Comparison of ENCODE assay signal across 28 mouse cellular contexts in the genomic region with DNA sequence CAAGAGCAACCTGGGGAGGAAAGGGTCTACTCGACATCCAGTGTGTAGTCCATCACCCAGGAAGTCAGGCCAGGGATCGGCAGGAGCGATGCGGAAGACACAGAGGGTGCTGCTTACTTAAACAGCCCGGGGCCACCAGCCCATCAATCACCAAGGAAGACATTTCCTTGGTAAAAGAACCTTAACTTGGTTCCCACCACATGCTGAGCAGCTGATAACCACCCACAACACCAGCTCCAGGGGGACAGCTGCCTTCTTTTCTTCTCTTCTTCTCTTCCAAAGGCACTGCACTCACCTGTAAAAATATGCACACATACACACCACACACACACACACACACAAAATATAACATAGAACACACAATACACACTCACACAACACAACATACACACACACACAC. TPM values are rescaled to one million over a fixed set of nuclear protein-coding genes. Genes with fewer than 3 reads are reported as not detected.
DNase-seq lines count a peak whose midpoint lies in the region; ATAC-seq lines count a peak whose summit lies in the region.
"Had no signal": no experiment of that assay in that cellular context is flagged by ENCODE, and none has a peak within 500 bp of the region (broad histone marks: within the 10 kb centered on the region; RNA-seq: fewer than 3 reads in every experiment).

No protein-coding gene starts in this region.

- H3K4me1 ChIP-seq in hindbrain, embryonic 11.5 days (replicated peaks; ENCODE audit: control insufficient read depth, insufficient read depth, low read length), result no peaks in the 10 kb centered on the region
- H3K4me1 ChIP-seq in hindbrain, embryonic 12.5 days, result peaks cover 13% of the 10 kb centered on the region
- H3K4me1 ChIP-seq: heart, embryonic 15.5 days; intestine, embryonic 15.5 days had no signal

- no peak overlapping the region for H3K4me3 ChIP-seq in hindbrain, embryonic 11.5 days (ENCODE audit: low read depth, low read length)
- no peak overlapping the region for H3K4me3 ChIP-seq in hindbrain, embryonic 12.5 days
- H3K4me3 ChIP-seq: forebrain, embryonic 10.5 days; heart, embryonic 12.5 days; heart, embryonic 15.5 days; hindbrain, embryonic 13.5 days; intestine, embryonic 15.5 days had no signal

- no peak overlapping the region for H3K4me2 ChIP-seq in hindbrain, embryonic 11.5 days (replicated peaks; ENCODE audit: low read depth, low read length)
- H3K4me2 ChIP-seq in hindbrain, embryonic 12.5 days (replicated peaks), result no peak overlapping the region
- H3K4me2 ChIP-seq: heart, embryonic 12.5 days; heart, embryonic 15.5 days; hindbrain, embryonic 13.5 days; intestine, embryonic 15.5 days had no signal

- H3K36me3 ChIP-seq in hindbrain, embryonic 11.5 days (ENCODE audit: control insufficient read depth, insufficient read depth, low read length), result no peaks in the 10 kb centered on the region
- no peaks in the 10 kb centered on the region for H3K36me3 ChIP-seq in hindbrain, embryonic 12.5 days
- H3K36me3 ChIP-seq: forebrain, embryonic 10.5 days; heart, embryonic 12.5 days; heart, embryonic 15.5 days; hindbrain, embryonic 13.5 days; intestine, embryonic 15.5 days had no signal

- no peak overlapping the region for H3K9ac ChIP-seq in hindbrain, embryonic 11.5 days (ENCODE audit: low read depth, low read length)
- no peak overlapping the region for H3K9ac ChIP-seq in hindbrain, embryonic 12.5 days
- H3K9ac ChIP-seq: forebrain, postnatal 0 days; heart, embryonic 12.5 days; heart, embryonic 15.5 days; hindbrain, embryonic 13.5 days; intestine, embryonic 15.5 days had no signal

- WGBS in hindbrain, embryonic 11.5 days, result 28% methylated on average over 5 of the region's 5 CpGs
- 41% methylated on average over 5 of the region's 5 CpGs for WGBS in hindbrain, embryonic 12.5 days

- H3K27ac ChIP-seq in hindbrain, embryonic 11.5 days (ENCODE audit: low read depth, low read length), result no peak overlapping the region
- H3K27ac ChIP-seq in hindbrain, embryonic 12.5 days, result no peak overlapping the region
- H3K27ac ChIP-seq: forebrain, embryonic 10.5 days; heart, embryonic 15.5 days; hindbrain, embryonic 13.5 days; intestine, embryonic 15.5 days had no signal

- no peak for ATAC-seq in hindbrain, embryonic 11.5 days (ENCODE audit: low FRiP score)
- ATAC-seq in hindbrain, embryonic 12.5 days (ENCODE audit: low FRiP score), result no peak
- peak; percentile 66; the same call in 1 of the 2 replicates for ATAC-seq in common myeloid progenitor, adult 5-6 weeks (replicated peaks; ENCODE audit: low read depth, poor library complexity, severe bottlenecking)
- ATAC-seq: activated CD4-positive, CD25-positive, alpha-beta regulatory T cell, adult 4 months; CD4-positive, CD25-positive, alpha-beta regulatory T cell, adult 4 months; forebrain, embryonic 14.5 days; forebrain, postnatal 0 days; hindbrain, embryonic 16.5 days; intestine, embryonic 15.5 days had no signal

- DNase-seq in hindbrain, embryonic 11.5 days (ENCODE audit: low spot score), result peak; percentile 15
- DNase-seq in 3T3-L1 (ENCODE audit: low read depth, low spot score), result peak; percentile 13
- DNase-seq in mesoderm, embryonic 11.5 days (ENCODE audit: low read depth, low spot score), result peak; percentile 14
- no peak for DNase-seq in gastrocnemius, postnatal 25 days
- DNase-seq in gastrocnemius, adult 18-20 months (ENCODE audit: low spot score), result no peak
- DNase-seq: adrenal gland, adult 8-10 months; adrenal gland, postnatal 25 days; cerebellum, adult 11-12 months; cerebellum, adult 8-10 months; cerebellum, postnatal 10 days; cerebellum, postnatal 36 days; forebrain, postnatal 0 days; gastrocnemius, postnatal 10 days; heart, adult 18-20 months; heart, postnatal 10 days; heart, postnatal 4 days had no signal

- no peaks in the 10 kb centered on the region for H3K9me3 ChIP-seq in hindbrain, embryonic 11.5 days (ENCODE audit: control insufficient read depth, low read length)
- H3K9me3 ChIP-seq in hindbrain, embryonic 12.5 days (replicated peaks), result no peaks in the 10 kb centered on the region
- H3K9me3 ChIP-seq: forebrain, embryonic 10.5 days; heart, embryonic 12.5 days; heart, embryonic 15.5 days; hindbrain, embryonic 13.5 days; intestine, embryonic 15.5 days had no signal

- H3K27me3 ChIP-seq in hindbrain, embryonic 11.5 days (ENCODE audit: control insufficient read depth, insufficient read depth, low read length), result no peaks in the 10 kb centered on the region
- H3K27me3 ChIP-seq in hindbrain, embryonic 12.5 days, result no peaks in the 10 kb centered on the region
- H3K27me3 ChIP-seq: heart, embryonic 12.5 days; heart, embryonic 15.5 days; hindbrain, embryonic 13.5 days; intestine, embryonic 15.5 days had no signal

RNA-seq across cellular contexts. Expression of a gene that starts 44.8 kb away (rescaled TPM):
- 45.1 and 49.6 TPM in 2 replicates for polyA plus RNA-seq in hindbrain, embryonic 11.5 days (2014; fragmentation: Nextera tagmentation; extraction: Ambion mirVana)
- polyA plus RNA-seq in hindbrain, embryonic 12.5 days (2016; fragmentation: Nextera tagmentation; extraction: Ambion mirVana), result 78.4 and 82.9 TPM in 2 replicates
- total RNA-seq in common myeloid progenitor, adult 5-6 weeks (2017), result 8.9 and 12.9 TPM in 2 replicates
- 10 to 100 TPM; 15.9 to 17.7 TPM for total RNA-seq in gastrocnemius, postnatal 25 days (2021)
- 10 to 100 TPM; 19.6 to 22.6 TPM for total RNA-seq in gastrocnemius, adult 18-20 months (2021)
- total RNA-seq: MEL had no signal

Comparison
In these comparisons a context has a peak if more than half of its experiments do, and no peak if none do; other contexts are left out.
1. DNase-seq: peak in hindbrain, embryonic 11.5 days (single experiment), 3T3-L1 (single experiment) and mesoderm, embryonic 11.5 days (single experiment); none in gastrocnemius, postnatal 25 days (single experiment) and gastrocnemius, adult 18-20 months (single experiment).